Mouse (Mus musculus) retina, embryonic 14.5 days (tissue): Measurements from ENCODE around the gene Pcsk6.
A peak's percentile ranks its signal among the peaks of the same experiment; 100 is the strongest.
"Not testable (repeated sequence)": the region's sequence is repeated elsewhere in the genome, so short reads cannot be mapped to it uniquely, and the experiment has no call there.

Source experiments
- DNase-seq: peaks from one replicate; pipeline ENCODE4 v3.0.0-alpha.2; 2015; ENCODE audit warnings: low spot score

Pcsk6 gene

GRCm38 (mm10) chr7:65861591-65862472, at the start of gene Pcsk6:
Gene Pcsk6 (plus strand): TSS chr7:65861734.
- peak; percentile 68 for DNase-seq

GRCm38 (mm10) chr7:65813611-65814212, 47.8 kb upstream of the Pcsk6 start:
- no peak for DNase-seq

- DNase-seq = no peak
Measured at GRCm38 (mm10) chr7:65817564-65817963, 44.0 kb upstream of the Pcsk6 start.

GRCm38 (mm10) chr7:65820391-65820790, 41.1 kb upstream of the Pcsk6 start:
- no peak for DNase-seq

GRCm38 (mm10) chr7:65821901-65822300, 39.6 kb upstream of the Pcsk6 start:
- DNase-seq = not testable (repeated sequence)

GRCm38 (mm10) chr7:65822506-65823119, 38.9 kb upstream of the Pcsk6 start:
- DNase-seq = no peak

GRCm38 (mm10) chr7:65839756-65840155, 21.8 kb upstream of the Pcsk6 start:
- no peak for DNase-seq

- DNase-seq = no peak
Measured at GRCm38 (mm10) chr7:65843210-65843609, 18.3 kb upstream of the Pcsk6 start.

GRCm38 (mm10) chr7:65860981-65861380, 553 bp upstream of the Pcsk6 start:
- no peak for DNase-seq

GRCm38 (mm10) chr7:65862473-65863176, 1.1 kb downstream of the Pcsk6 start:
- no peak for DNase-seq

GRCm38 (mm10) chr7:65869173-65869572, 7.6 kb downstream of the Pcsk6 start:
- DNase-seq = no peak

- no peak for DNase-seq
Measured at GRCm38 (mm10) chr7:65869794-65870193, 8.3 kb downstream of the Pcsk6 start.

GRCm38 (mm10) chr7:65870227-65870626, 8.7 kb downstream of the Pcsk6 start:
- DNase-seq = no peak

- peak; percentile 74 for DNase-seq
Measured at GRCm38 (mm10) chr7:65870928-65871580, 9.5 kb downstream of the Pcsk6 start.

- DNase-seq = no peak
Measured at GRCm38 (mm10) chr7:65871851-65872250, 10.3 kb downstream of the Pcsk6 start.

- DNase-seq = no peak
Measured at GRCm38 (mm10) chr7:65873176-65873845, 11.8 kb downstream of the Pcsk6 start.

- DNase-seq = no peak
Measured at GRCm38 (mm10) chr7:65873902-65874301, 12.4 kb downstream of the Pcsk6 start.

- no peak for DNase-seq
Measured at GRCm38 (mm10) chr7:65876596-65876995, 15.1 kb downstream of the Pcsk6 start.

- DNase-seq = no peak
Measured at GRCm38 (mm10) chr7:65878234-65878633, 16.7 kb downstream of the Pcsk6 start.

- no peak for DNase-seq
Measured at GRCm38 (mm10) chr7:65879330-65879729, 17.8 kb downstream of the Pcsk6 start.

- no peak for DNase-seq
Measured at GRCm38 (mm10) chr7:65880666-65881289, 19.2 kb downstream of the Pcsk6 start.
